Mouse (Mus musculus) sigmoid colon, adult 10 weeks (tissue): ENCODE measurements around the gene Tmprss2. TPM values are rescaled to one million over a fixed set of nuclear protein-coding genes. Genes with fewer than 3 reads are reported as not detected.

ENCODE experiments used
- polyA plus RNA-seq: library from polyadenylated mRNA; stranded (reverse); fragments of 350-450 nt; fragmentation: Illumina TruSeq; extraction: RNeasy Lipid Tissue Mini Kit (QIAGEN cat#74804); gene quantifications from one replicate; pipeline ENCODE4 v1.2.3, GENCODE M21; 2014; ENCODE audit warnings: low read depth, low replicate concordance

Gene Tmprss2
- 275 TPM for polyA plus RNA-seq

GRCm38 (mm10) chr16:97610939-97611338, at the start of gene Tmprss2:
Gene Tmprss2 (minus strand): TSS chr16:97611195.

Other genes starting within 250 kb of the Tmprss2 start
- gene Mx1, start 148.3 kb downstream of the Tmprss2 start, polyA plus RNA-seq, result 17.7 TPM
- gene Fam3b, start 96.4 kb downstream of the Tmprss2 start, polyA plus RNA-seq, result 211 TPM
- gene Ripk4, start 152.6 kb upstream of the Tmprss2 start, polyA plus RNA-seq, result 15.7 TPM
- 10.5 TPM for gene Prdm15, start 240.7 kb upstream of the Tmprss2 start, polyA plus RNA-seq